Mouse (Mus musculus): ENCODE measurements at regions not wholly inside any gene's neighbourhood (a gene's known extent, or its start where the extent isn't known, plus 50 kb on each side); places are given as distances from the start of the nearest gene placed in this dataset.

GRCm38 (mm10) chr2:173334856-173335595, 58.7 kb upstream of the Pmepa1 start:
- TF ChIP-seq CTCF (IDR thresholded peaks at IDR 0.05; ENCODE audit: insufficient read depth, low read depth, low read length) (no peak), POLR2A (IDR thresholded peaks at IDR 0.05; ENCODE audit: insufficient read depth, low read depth, low read length) (no peak)
- Histone ChIP-seq H3K27ac (ENCODE audit: insufficient read depth, low read depth, low read length) (no peak overlapping the region), H3K4me3 (ENCODE audit: insufficient read depth, low read depth, low read length) (no peak overlapping the region), H3K4me1 (ENCODE audit: control insufficient read depth, insufficient read depth, low read length) (peaks cover 14% of the 10 kb centered on the region)
- WGBS = 44% methylated on average over 15 of the region's 15 CpGs

DNA sequence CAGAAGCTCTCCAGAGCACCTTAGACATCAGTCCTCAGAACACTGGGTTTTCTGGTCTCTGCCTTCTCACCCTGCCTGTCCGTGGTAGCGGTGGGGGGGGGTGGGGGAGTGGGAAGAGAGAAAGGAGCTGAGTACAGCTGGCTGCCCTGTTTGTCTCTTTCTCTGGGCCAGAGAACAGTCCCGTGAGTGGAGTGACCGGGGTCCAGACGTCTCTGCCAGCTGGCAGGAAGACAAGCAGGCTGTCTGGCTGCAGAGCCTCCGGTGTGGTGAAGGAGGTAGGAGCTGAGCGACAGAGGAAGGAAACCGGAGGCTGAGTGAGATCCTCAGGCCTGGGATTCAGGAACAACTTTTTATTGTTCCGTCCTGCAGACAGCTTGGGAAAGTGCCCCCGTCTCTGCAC, 59.5 kb upstream of the Pmepa1 start:
- Histone ChIP-seq H3K4me3 (ENCODE audit: insufficient read depth, low read depth, low read length) (no peak overlapping the region), H3K27ac (ENCODE audit: insufficient read depth, low read depth, low read length) (no peak overlapping the region), H3K4me1 (ENCODE audit: control insufficient read depth, insufficient read depth, low read length) (peaks cover 18% of the 10 kb centered on the region)
- TF ChIP-seq POLR2A (IDR thresholded peaks at IDR 0.05; ENCODE audit: insufficient read depth, low read depth, low read length) (no peak), CTCF (IDR thresholded peaks at IDR 0.05; ENCODE audit: insufficient read depth, low read depth, low read length) (no peak)
- WGBS = 29% methylated on average over 10 of the region's 10 CpGs

GRCm38 (mm10) chr2:173337666-173338065, 61.3 kb upstream of the Pmepa1 start:
- Histone ChIP-seq H3K27ac (ENCODE audit: insufficient read depth, low read depth, low read length) (no peak overlapping the region), H3K4me3 (ENCODE audit: insufficient read depth, low read depth, low read length) (no peak overlapping the region), H3K4me1 (ENCODE audit: control insufficient read depth, insufficient read depth, low read length) (peaks cover 20% of the 10 kb centered on the region)
- 91% methylated on average over 5 of the region's 5 CpGs for WGBS
- TF ChIP-seq CTCF (IDR thresholded peaks at IDR 0.05; ENCODE audit: insufficient read depth, low read depth, low read length) (no peak), POLR2A (IDR thresholded peaks at IDR 0.05; ENCODE audit: insufficient read depth, low read depth, low read length) (no peak)

DNA sequence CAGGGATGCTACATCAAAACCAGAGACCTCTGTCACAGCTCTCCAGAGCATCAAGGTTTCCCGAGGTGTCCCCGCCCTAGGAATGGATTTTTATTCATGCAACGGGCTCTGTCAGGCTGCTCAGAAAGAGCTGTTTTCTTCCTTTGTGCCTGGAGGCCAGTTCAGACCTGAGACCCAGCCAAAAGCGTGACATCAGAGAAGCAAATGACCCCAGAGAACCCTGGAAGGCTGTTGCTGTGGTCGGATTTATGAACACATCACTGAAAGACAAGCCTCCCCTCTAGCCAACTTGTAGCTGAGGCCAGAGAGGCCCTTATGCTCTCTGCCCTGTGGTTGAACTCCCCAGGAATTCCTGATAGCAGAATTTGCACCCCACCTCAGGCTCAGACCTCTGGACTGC, 62.3 kb upstream of the Pmepa1 start:
- 67% methylated on average over 5 of the region's 5 CpGs for WGBS
- peaks cover 26% of the 10 kb centered on the region for H3K4me1 ChIP-seq (ENCODE audit: control insufficient read depth, insufficient read depth, low read length)
- H3K27ac ChIP-seq (ENCODE audit: insufficient read depth, low read depth, low read length) = no peak overlapping the region
- H3K4me3 ChIP-seq (ENCODE audit: insufficient read depth, low read depth, low read length) = no peak overlapping the region
- TF ChIP-seq CTCF (IDR thresholded peaks at IDR 0.05; ENCODE audit: insufficient read depth, low read depth, low read length) = no peak
- TF ChIP-seq POLR2A (IDR thresholded peaks at IDR 0.05; ENCODE audit: insufficient read depth, low read depth, low read length) = no peak

DNA sequence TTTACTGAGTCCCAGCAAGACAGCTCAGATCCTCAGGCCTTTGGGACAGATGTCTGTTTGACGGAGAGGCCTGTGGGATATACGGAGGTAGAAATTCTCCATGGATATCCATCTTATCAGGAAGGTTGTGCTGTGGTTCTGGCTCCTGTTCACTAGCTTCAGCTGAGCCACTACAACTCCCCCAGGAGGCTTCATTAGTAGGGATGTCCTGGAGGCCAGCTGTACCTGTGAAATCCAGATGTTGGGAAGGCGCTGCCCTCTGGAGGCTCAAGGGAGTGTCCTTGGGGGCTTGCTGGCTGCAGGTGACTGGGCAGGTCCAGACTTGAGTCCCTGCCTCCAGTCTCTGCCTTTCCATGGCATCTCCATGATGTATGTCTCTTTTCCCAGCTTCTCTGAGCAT, 62.9 kb upstream of the Pmepa1 start:
- WGBS = 91% methylated on average over 3 of the region's 3 CpGs
- H3K4me1 ChIP-seq (ENCODE audit: control insufficient read depth, insufficient read depth, low read length) = peaks cover 26% of the 10 kb centered on the region
- TF ChIP-seq POLR2A (IDR thresholded peaks at IDR 0.05; ENCODE audit: insufficient read depth, low read depth, low read length) = no peak
- no peak for TF ChIP-seq CTCF (IDR thresholded peaks at IDR 0.05; ENCODE audit: insufficient read depth, low read depth, low read length)
- H3K27ac ChIP-seq (ENCODE audit: insufficient read depth, low read depth, low read length) = no peak overlapping the region
- H3K4me3 ChIP-seq (ENCODE audit: insufficient read depth, low read depth, low read length) = no peak overlapping the region

DNA sequence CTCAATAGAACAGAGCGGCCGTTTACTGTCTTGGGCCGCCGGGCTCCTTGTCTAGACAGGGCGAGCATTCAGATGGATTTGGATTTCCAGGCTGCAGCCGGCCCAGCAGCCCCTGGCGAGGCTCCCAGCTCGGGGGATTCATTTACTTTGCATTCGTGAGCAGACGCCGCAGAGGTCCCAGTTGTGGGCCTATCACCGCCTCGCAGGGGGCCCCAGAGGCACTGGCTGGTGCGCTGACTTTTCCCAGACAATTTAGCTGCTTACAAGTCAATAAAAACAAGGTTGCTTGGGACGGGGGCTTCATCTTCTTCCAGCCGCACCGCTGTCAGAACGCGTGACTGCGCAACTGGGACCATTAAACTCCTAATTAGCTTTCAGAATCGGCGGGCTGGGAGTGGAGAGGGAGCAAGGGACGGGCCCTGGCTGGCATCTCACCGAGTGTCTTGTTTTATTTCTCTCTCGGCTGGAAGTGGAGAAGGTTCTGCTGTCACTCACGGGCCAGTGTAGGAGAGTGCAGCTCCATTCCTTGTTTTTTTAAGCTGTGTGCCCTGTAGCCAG, 63.8 kb upstream of the Pmepa1 start:
- TF ChIP-seq POLR2A (IDR thresholded peaks at IDR 0.05; ENCODE audit: insufficient read depth, low read depth, low read length) (no peak), CTCF (IDR thresholded peaks at IDR 0.05; ENCODE audit: insufficient read depth, low read depth, low read length) (no peak)
- WGBS = 41% methylated on average over 26 of the region's 26 CpGs
- Histone ChIP-seq H3K27ac (ENCODE audit: insufficient read depth, low read depth, low read length) (no peak overlapping the region), H3K4me1 (ENCODE audit: control insufficient read depth, insufficient read depth, low read length) (peaks cover 23% of the 10 kb centered on the region), H3K4me3 (ENCODE audit: insufficient read depth, low read depth, low read length) (no peak overlapping the region)

GRCm38 (mm10) chr2:173342605-173343260, 66.4 kb upstream of the Pmepa1 start:
- TF ChIP-seq CTCF (IDR thresholded peaks at IDR 0.05; ENCODE audit: insufficient read depth, low read depth, low read length) = no peak
- no peak for TF ChIP-seq POLR2A (IDR thresholded peaks at IDR 0.05; ENCODE audit: insufficient read depth, low read depth, low read length)
- Histone ChIP-seq H3K4me1 (ENCODE audit: control insufficient read depth, insufficient read depth, low read length) (peaks cover 15% of the 10 kb centered on the region), H3K4me3 (ENCODE audit: insufficient read depth, low read depth, low read length) (no peak overlapping the region), H3K27ac (ENCODE audit: insufficient read depth, low read depth, low read length) (no peak overlapping the region)
- 52% methylated on average over 16 of the region's 16 CpGs for WGBS

DNA sequence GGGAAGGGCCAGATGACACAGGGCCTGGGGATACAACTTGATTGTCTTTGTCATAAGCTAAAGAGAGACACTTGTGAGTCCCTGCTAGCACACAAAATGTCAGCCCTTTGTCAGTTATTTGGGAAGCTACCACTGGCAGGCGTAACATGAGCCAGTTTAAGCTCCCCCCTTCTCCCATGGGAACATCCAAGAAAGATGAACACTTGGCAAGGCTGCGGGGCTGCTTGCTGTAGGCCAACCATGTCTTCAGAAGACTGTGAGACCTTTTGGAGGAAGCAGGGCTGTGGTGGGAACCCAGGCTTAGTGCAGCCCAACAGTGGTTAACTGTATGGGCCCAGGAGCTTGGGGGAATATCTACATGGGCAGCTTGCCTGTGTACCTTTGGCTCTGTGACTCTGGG, 67.3 kb upstream of the Pmepa1 start:
- WGBS = 95% methylated on average over 2 of the region's 2 CpGs
- H3K4me1 ChIP-seq (ENCODE audit: control insufficient read depth, insufficient read depth, low read length) = peaks cover 15% of the 10 kb centered on the region
- TF ChIP-seq CTCF (IDR thresholded peaks at IDR 0.05; ENCODE audit: insufficient read depth, low read depth, low read length) = no peak
- no peak for TF ChIP-seq POLR2A (IDR thresholded peaks at IDR 0.05; ENCODE audit: insufficient read depth, low read depth, low read length)
- H3K4me3 ChIP-seq (ENCODE audit: insufficient read depth, low read depth, low read length) = no peak overlapping the region
- no peak overlapping the region for H3K27ac ChIP-seq (ENCODE audit: insufficient read depth, low read depth, low read length)

DNA sequence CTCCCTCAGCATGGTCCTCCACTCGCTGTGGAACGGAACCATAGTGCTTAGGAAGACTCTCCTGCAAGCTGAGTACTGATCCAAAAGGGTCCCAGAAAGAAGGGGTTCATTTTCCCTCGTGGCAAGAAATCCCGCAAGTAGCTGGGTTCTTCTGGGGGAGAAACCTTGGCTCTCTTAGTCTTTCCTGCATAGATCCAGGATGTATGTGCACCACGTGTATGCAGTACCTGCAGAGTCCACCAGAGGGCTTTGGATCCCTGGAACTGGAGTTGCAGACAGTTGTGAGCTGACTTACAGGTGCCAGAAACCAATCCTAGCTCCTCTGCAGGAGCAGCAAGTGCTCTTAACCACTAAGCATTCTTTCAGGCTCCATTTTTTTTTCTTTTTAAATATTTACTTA, 67.9 kb upstream of the Pmepa1 start:
- H3K4me3 ChIP-seq (ENCODE audit: insufficient read depth, low read depth, low read length) = no peak overlapping the region

More for the DNA sequence above, 67.9 kb upstream of the Pmepa1 start:
- peaks cover 15% of the 10 kb centered on the region for H3K4me1 ChIP-seq (ENCODE audit: control insufficient read depth, insufficient read depth, low read length)
- TF ChIP-seq POLR2A (IDR thresholded peaks at IDR 0.05; ENCODE audit: insufficient read depth, low read depth, low read length) (no peak), CTCF (IDR thresholded peaks at IDR 0.05; ENCODE audit: insufficient read depth, low read depth, low read length) (no peak)
- 95% methylated on average over 5 of the region's 5 CpGs for WGBS
- no peak overlapping the region for H3K27ac ChIP-seq (ENCODE audit: insufficient read depth, low read depth, low read length)
